Mouse (Mus musculus): ENCODE measurements around the gene Cdc42ep1. TPM values are rescaled to one million over a fixed set of nuclear protein-coding genes. Genes with fewer than 3 reads are reported as not detected.

The Cdc42ep1 gene
- polyA plus RNA-seq, 1 experiment = 0.04 TPM

GRCm38 (mm10) chr15:78816074-78816391 is 26.4 kb upstream of the Cdc42ep1 start:
- no peak overlapping the region for H3K4me3 ChIP-seq (replicated peaks)
- peaks cover 4% of the 10 kb centered on the region; the same call in 1 of the 2 replicates for H3K27me3 ChIP-seq (ENCODE audit: control insufficient read depth)
- no peak for TF ChIP-seq GATA1 (IDR thresholded peaks at IDR 0.05; ENCODE audit: low read length)
- TF ChIP-seq TAL1 (IDR thresholded peaks at IDR 0.05; ENCODE audit: low read length) = no peak
- no peaks in the 10 kb centered on the region for H3K36me3 ChIP-seq (ENCODE audit: control insufficient read depth)
- no peaks in the 10 kb centered on the region for H3K9me3 ChIP-seq (ENCODE audit: control insufficient read depth, low read length)
- H3K4me1 ChIP-seq (ENCODE audit: control insufficient read depth) = peaks cover 8% of the 10 kb centered on the region

- peaks cover 8% of the 10 kb centered on the region; the same call in 1 of the 2 replicates for H3K27me3 ChIP-seq (ENCODE audit: control insufficient read depth)
- no peaks in the 10 kb centered on the region for H3K36me3 ChIP-seq (ENCODE audit: control insufficient read depth)
- TF ChIP-seq TAL1 (IDR thresholded peaks at IDR 0.05; ENCODE audit: low read length) = no peak
- TF ChIP-seq GATA1 (IDR thresholded peaks at IDR 0.05; ENCODE audit: low read length) = no peak
- H3K4me1 ChIP-seq (ENCODE audit: control insufficient read depth) = peaks cover 7% of the 10 kb centered on the region
- H3K9me3 ChIP-seq (ENCODE audit: control insufficient read depth, low read length) = no peaks in the 10 kb centered on the region
- H3K4me3 ChIP-seq (replicated peaks) = no peak overlapping the region
Measured at GRCm38 (mm10) chr15:78826213-78827204, 15.9 kb upstream of the Cdc42ep1 start.

GRCm38 (mm10) chr15:78828315-78828714 is 14.1 kb upstream of the Cdc42ep1 start:
- Histone ChIP-seq H3K27me3 (ENCODE audit: control insufficient read depth) (peaks cover 8% of the 10 kb centered on the region; the same call in 1 of the 2 replicates), H3K36me3 (ENCODE audit: control insufficient read depth) (no peaks in the 10 kb centered on the region), H3K9me3 (ENCODE audit: control insufficient read depth, low read length) (no peaks in the 10 kb centered on the region), H3K4me3 (replicated peaks) (no peak overlapping the region), H3K4me1 (ENCODE audit: control insufficient read depth) (peaks cover 8% of the 10 kb centered on the region)
- TF ChIP-seq TAL1 (IDR thresholded peaks at IDR 0.05; ENCODE audit: low read length) (no peak), GATA1 (IDR thresholded peaks at IDR 0.05; ENCODE audit: low read length) (no peak)

- Histone ChIP-seq H3K9me3 (ENCODE audit: control insufficient read depth, low read length) (peaks cover 3% of the 10 kb centered on the region; the same call in 1 of the 2 replicates), H3K4me1 (ENCODE audit: control insufficient read depth) (peaks cover 20% of the 10 kb centered on the region), H3K4me3 (replicated peaks) (no peak overlapping the region), H3K27me3 (ENCODE audit: control insufficient read depth) (peaks cover 8% of the 10 kb centered on the region; the same call in 1 of the 2 replicates), H3K36me3 (ENCODE audit: control insufficient read depth) (no peaks in the 10 kb centered on the region)
- no peak for TF ChIP-seq GATA1 (IDR thresholded peaks at IDR 0.05; ENCODE audit: low read length)
- TF ChIP-seq TAL1 (IDR thresholded peaks at IDR 0.05; ENCODE audit: low read length) = no peak
Measured at GRCm38 (mm10) chr15:78829636-78830035, 12.8 kb upstream of the Cdc42ep1 start.

GRCm38 (mm10) chr15:78830742-78831719 is 11.4 kb upstream of the Cdc42ep1 start:
- TF ChIP-seq TAL1 (IDR thresholded peaks at IDR 0.05; ENCODE audit: low read length) = no peak
- no peak for TF ChIP-seq GATA1 (IDR thresholded peaks at IDR 0.05; ENCODE audit: low read length)
- Histone ChIP-seq H3K4me1 (ENCODE audit: control insufficient read depth) (peaks cover 33% of the 10 kb centered on the region), H3K36me3 (ENCODE audit: control insufficient read depth) (no peaks in the 10 kb centered on the region)

GRCm38 (mm10) chr15:78831720-78832657 is 10.4 kb upstream of the Cdc42ep1 start:
- Histone ChIP-seq H3K9me3 (ENCODE audit: control insufficient read depth, low read length) (peaks cover 5% of the 10 kb centered on the region; the same call in 1 of the 2 replicates), H3K4me3 (replicated peaks) (no peak overlapping the region), H3K27me3 (ENCODE audit: control insufficient read depth) (peaks cover 3% of the 10 kb centered on the region; the same call in 1 of the 2 replicates), H3K36me3 (ENCODE audit: control insufficient read depth) (no peaks in the 10 kb centered on the region), H3K4me1 (ENCODE audit: control insufficient read depth) (peaks cover 33% of the 10 kb centered on the region)
- TF ChIP-seq TAL1 (IDR thresholded peaks at IDR 0.05; ENCODE audit: low read length) = no peak
- no peak for TF ChIP-seq GATA1 (IDR thresholded peaks at IDR 0.05; ENCODE audit: low read length)

More at GRCm38 (mm10) chr15:78830742-78831719, 11.4 kb upstream of the Cdc42ep1 start:
- Histone ChIP-seq H3K4me3 (replicated peaks) (no peak overlapping the region), H3K9me3 (ENCODE audit: control insufficient read depth, low read length) (peaks cover 3% of the 10 kb centered on the region; the same call in 1 of the 2 replicates), H3K27me3 (ENCODE audit: control insufficient read depth) (peaks cover 5% of the 10 kb centered on the region; the same call in 1 of the 2 replicates)

GRCm38 (mm10) chr15:78832701-78833123 is 9.7 kb upstream of the Cdc42ep1 start:
- Histone ChIP-seq H3K9me3 (ENCODE audit: control insufficient read depth, low read length) (peaks cover 5% of the 10 kb centered on the region; the same call in 1 of the 2 replicates), H3K36me3 (ENCODE audit: control insufficient read depth) (no peaks in the 10 kb centered on the region), H3K4me3 (replicated peaks) (no peak overlapping the region), H3K4me1 (ENCODE audit: control insufficient read depth) (peaks cover 33% of the 10 kb centered on the region), H3K27me3 (ENCODE audit: control insufficient read depth) (peaks cover 3% of the 10 kb centered on the region; the same call in 1 of the 2 replicates)
- no peak for TF ChIP-seq TAL1 (IDR thresholded peaks at IDR 0.05; ENCODE audit: low read length)
- no peak for TF ChIP-seq GATA1 (IDR thresholded peaks at IDR 0.05; ENCODE audit: low read length)
